Mouse (Mus musculus): ENCODE data around the gene Add3. TPM values are rescaled to one million over a fixed set of nuclear protein-coding genes. Genes with fewer than 3 reads are reported as not detected.

Add3 gene
- total and polyA plus RNA-seq, 3 experiments: 14.0 to 52.9 TPM; not detected in 1

DNA sequence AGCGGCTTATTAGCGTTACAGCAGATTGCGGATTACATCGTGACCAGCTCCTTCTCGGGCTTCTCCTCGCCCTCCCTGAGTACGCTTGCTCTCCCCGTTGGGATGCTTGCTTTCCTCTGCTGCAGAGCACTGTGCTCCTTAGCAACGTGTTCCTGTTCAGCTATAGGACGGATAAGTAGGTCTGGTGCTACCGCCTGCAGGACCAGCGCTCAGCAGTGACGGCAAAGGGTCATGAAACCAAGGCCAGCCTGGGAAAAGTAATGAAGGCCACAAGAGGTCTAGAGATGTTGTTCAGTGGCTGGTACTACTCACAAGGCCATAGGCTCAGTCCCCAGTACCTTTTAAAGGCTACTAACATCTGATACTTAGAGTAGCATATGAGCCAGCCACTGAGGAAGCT, 86.4 kb downstream of the Add3 start:
- Histone ChIP-seq H3K27ac (ENCODE audit: control insufficient read depth, low read depth, low read length) (no peak overlapping the region), H3K4me3 (ENCODE audit: control insufficient read depth in 1 of 2, insufficient read depth in 1 of 2, low read depth in 2 of 2, low read length in 2 of 2) (no peak overlapping the region), H3K9ac (ENCODE audit: control insufficient read depth, low read depth, low read length, poor library complexity, severe bottlenecking) (no peak overlapping the region), H3K27me3 (ENCODE audit: control insufficient read depth in 1 of 2, insufficient read depth in 2 of 2, low read length in 2 of 2) (no peaks in the 10 kb centered on the region), H3K79me2 (ENCODE audit: control insufficient read depth, insufficient read depth, low read length, poor library complexity) (no peaks in the 10 kb centered on the region), H3K36me3 (ENCODE audit: control insufficient read depth in 1 of 2, insufficient read depth in 2 of 2, low read length in 2 of 2) (peaks cover 2 to 4% of the 10 kb centered on the region in 2 experiments; a peak in 2 of 4 replicates), H3K9me3 (replicated peaks; ENCODE audit: insufficient read depth, low read length) (no peaks in the 10 kb centered on the region), H3K4me1 (ENCODE audit: control insufficient read depth in 1 of 2, insufficient read depth in 2 of 2, low read length in 2 of 2) (no peaks in the 10 kb centered on the region)
- TF ChIP-seq NELFE (IDR thresholded peaks at IDR 0.05; ENCODE audit: low read depth, low read length): no peak
- TF ChIP-seq E2F4 (IDR thresholded peaks at IDR 0.05; ENCODE audit: borderline replicate concordance, low read depth, low read length): no peak
- no peak for TF ChIP-seq UBTF (IDR thresholded peaks at IDR 0.05; ENCODE audit: borderline replicate concordance, insufficient read depth, low read depth, low read length)
- TF ChIP-seq GABPA (IDR thresholded peaks at IDR 0.05; ENCODE audit: low read depth, low read length): no peak
- TF ChIP-seq TBP (IDR thresholded peaks at IDR 0.05; ENCODE audit: low read depth, low read length): no peak
- no peak for TF ChIP-seq ZC3H11A (IDR thresholded peaks at IDR 0.05; ENCODE audit: low read depth, low read length)
- TF ChIP-seq EP300 (IDR thresholded peaks at IDR 0.05; ENCODE audit: low read depth in 1 of 2, low read length in 2 of 2): no peak
- no peak for TF ChIP-seq NRF1 (IDR thresholded peaks at IDR 0.05; ENCODE audit: insufficient read depth, low read depth, low read length, poor library complexity, severe bottlenecking)
- no peak for TF ChIP-seq ELF1 (IDR thresholded peaks at IDR 0.05; ENCODE audit: low read depth, low read length)
- no peak for TF ChIP-seq HCFC1 (IDR thresholded peaks at IDR 0.05; ENCODE audit: low read depth, low read length)
- TF ChIP-seq ZKSCAN1 (IDR thresholded peaks at IDR 0.05; ENCODE audit: low read depth, low read length): no peak
- TF ChIP-seq MYB (IDR thresholded peaks at IDR 0.05; ENCODE audit: low read depth, low read length): no peak
- TF ChIP-seq MYC (IDR thresholded peaks at IDR 0.05; ENCODE audit: low read depth, low read length): no peak
- DNase-seq (ENCODE audit: low read depth, low spot score): no peak

DNA sequence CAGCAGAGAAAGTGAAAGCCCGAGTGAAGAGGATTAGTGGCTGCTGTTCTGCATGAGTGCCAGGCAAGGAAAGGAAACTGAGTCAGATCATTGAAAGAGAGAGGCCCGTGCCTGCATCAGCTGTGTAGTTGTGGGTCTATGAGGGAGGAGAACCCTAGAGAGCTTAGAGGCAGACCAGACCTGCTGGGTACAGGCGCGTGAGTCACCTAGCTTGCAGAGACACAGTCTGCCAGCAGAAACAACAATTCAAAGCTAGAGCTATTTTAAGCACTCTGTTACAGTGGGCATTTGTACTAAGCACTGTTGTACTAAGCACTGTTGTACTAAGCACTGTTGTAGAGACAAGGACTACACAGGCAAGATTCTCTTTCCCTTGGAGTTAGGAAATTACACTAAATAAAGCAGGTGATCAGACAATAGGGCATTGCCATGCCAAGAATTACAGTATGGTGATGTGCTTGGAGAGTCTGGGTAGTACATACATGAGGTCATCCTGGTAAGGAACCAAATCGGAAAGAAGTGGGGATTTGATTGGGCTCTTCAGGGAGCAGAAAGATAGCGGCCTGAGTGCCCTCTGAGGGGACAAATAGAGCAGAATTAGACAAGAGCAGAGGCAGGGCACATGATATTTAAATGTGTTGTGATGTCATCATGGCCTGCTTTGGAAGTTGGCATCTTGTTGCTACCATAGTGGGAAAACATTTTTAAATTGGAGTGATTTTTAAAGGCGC, 88.0 kb downstream of the Add3 start:
- peaks cover 2% of the 10 kb centered on the region in 2 experiments; a peak in 1 of 4 replicates for H3K36me3 ChIP-seq (ENCODE audit: control insufficient read depth in 1 of 2, insufficient read depth in 2 of 2, low read length in 2 of 2)

More for the DNA sequence above, 88.0 kb downstream of the Add3 start:
- Histone ChIP-seq H3K4me1 (ENCODE audit: control insufficient read depth in 1 of 2, insufficient read depth in 2 of 2, low read length in 2 of 2) (no peaks in the 10 kb centered on the region), H3K4me3 (ENCODE audit: control insufficient read depth in 1 of 2, insufficient read depth in 1 of 2, low read depth in 2 of 2, low read length in 2 of 2) (no peak overlapping the region), H3K9me3 (replicated peaks; ENCODE audit: insufficient read depth, low read length) (no peaks in the 10 kb centered on the region), H3K9ac (ENCODE audit: control insufficient read depth, low read depth, low read length, poor library complexity, severe bottlenecking) (no peak overlapping the region), H3K27me3 (ENCODE audit: control insufficient read depth in 1 of 2, insufficient read depth in 2 of 2, low read length in 2 of 2) (no peaks in the 10 kb centered on the region), H3K79me2 (ENCODE audit: control insufficient read depth, insufficient read depth, low read length, poor library complexity) (no peaks in the 10 kb centered on the region), H3K27ac (ENCODE audit: control insufficient read depth, low read depth, low read length) (no peak overlapping the region)
- TF ChIP-seq SIN3A (IDR thresholded peaks at IDR 0.05; ENCODE audit: low read length) (no peak), UBTF (IDR thresholded peaks at IDR 0.05; ENCODE audit: borderline replicate concordance, insufficient read depth, low read depth, low read length) (no peak), HCFC1 (IDR thresholded peaks at IDR 0.05; ENCODE audit: low read depth, low read length) (no peak), MYC (IDR thresholded peaks at IDR 0.05; ENCODE audit: low read depth, low read length) (no peak), USF2 (IDR thresholded peaks at IDR 0.05; ENCODE audit: borderline replicate concordance in 1 of 2, insufficient read depth in 1 of 2, low read depth in 1 of 2, low read length in 2 of 2) (no peak), MAFK (IDR thresholded peaks at IDR 0.05; ENCODE audit: borderline replicate concordance, low read depth, low read length) (no peak), SMC3 (IDR thresholded peaks at IDR 0.05; ENCODE audit: low read depth, low read length) (no peak), BHLHE40 (IDR thresholded peaks at IDR 0.05; ENCODE audit: borderline replicate concordance, low read depth, low read length) (no peak), ZMIZ1 (IDR thresholded peaks at IDR 0.05; ENCODE audit: low read depth, low read length) (no peak), EP300 (IDR thresholded peaks at IDR 0.05; ENCODE audit: low read depth in 1 of 2, low read length in 2 of 2) (no peak), POLR2AphosphoS5 (IDR thresholded peaks at IDR 0.05; ENCODE audit: borderline replicate concordance, low read depth, low read length) (no peak), POLR2A (IDR thresholded peaks at IDR 0.05; ENCODE audit: control insufficient read depth in 1 of 2, insufficient read depth in 1 of 2, low read depth in 1 of 2, low read length in 2 of 2, poor library complexity in 1 of 2) (no peak), ZKSCAN1 (IDR thresholded peaks at IDR 0.05; ENCODE audit: low read depth, low read length) (no peak), TCF12 (IDR thresholded peaks at IDR 0.05; ENCODE audit: low read depth, low read length) (no peak)
- DNase-seq (ENCODE audit: low read depth, low spot score): no peak
